Mouse (Mus musculus): Measurements from ENCODE around the gene Prdm5.

- TF ChIP-seq CTCF (IDR thresholded peaks at IDR 0.05; ENCODE audit: low read depth) (no peak), EP300 (optimal IDR thresholded peaks at IDR 0.05) (no peak)
These were observed 52.7 kb downstream of the Prdm5 start for GRCm38 (mm10) chr6:65831443-65831842.
